Mouse (Mus musculus): Measurements from ENCODE around the gene Ptges3. TPM values are rescaled to one million over a fixed set of nuclear protein-coding genes. Genes with fewer than 3 reads are reported as not detected.

Ptges3 gene
- polyA plus RNA-seq (2014; fragmentation: Illumina TruSeq; extraction: RNeasy Lipid Tissue Mini Kit (QIAGEN cat#74804); ENCODE audit: low read depth, low replicate concordance), result 84.8 TPM

DNA sequence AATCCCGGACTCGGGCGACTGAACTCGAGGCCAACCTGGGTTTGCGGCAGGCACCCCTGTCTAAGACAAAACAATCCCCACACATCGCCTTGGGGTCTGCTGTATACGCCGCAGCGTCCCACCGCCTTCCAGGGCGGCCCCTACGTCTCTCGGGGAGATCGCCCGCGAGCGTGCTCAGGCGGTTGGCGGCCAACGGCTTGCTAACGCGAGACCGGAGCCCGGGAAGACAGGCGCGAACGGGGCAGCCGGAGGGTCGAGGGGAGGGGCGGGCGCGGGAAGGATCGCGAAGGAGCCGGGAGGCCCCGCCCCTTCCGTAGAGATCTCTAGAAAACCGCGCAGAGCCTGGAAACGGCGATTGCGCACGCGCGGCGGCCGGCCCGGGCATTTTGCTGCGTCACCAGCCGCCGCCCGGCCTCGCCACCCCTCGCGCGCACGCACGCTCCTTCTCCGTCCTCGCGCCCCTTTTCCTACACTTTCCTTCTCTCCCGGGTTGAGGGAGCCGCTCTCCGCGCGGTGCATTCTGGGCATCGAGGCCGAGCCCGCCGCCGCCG, at the start of gene Ptges3:
Ptges3 (plus strand) TSS at position 354 of the 551 bp plus-strand sequence.

GRCm38 (mm10) chr10:128015068-128015934, 43.5 kb upstream of the Ptges3 start, which contains the start of gene Prim1:
Gene Prim1, plus strand, starts transcription at chr10:128015168.

DNA sequence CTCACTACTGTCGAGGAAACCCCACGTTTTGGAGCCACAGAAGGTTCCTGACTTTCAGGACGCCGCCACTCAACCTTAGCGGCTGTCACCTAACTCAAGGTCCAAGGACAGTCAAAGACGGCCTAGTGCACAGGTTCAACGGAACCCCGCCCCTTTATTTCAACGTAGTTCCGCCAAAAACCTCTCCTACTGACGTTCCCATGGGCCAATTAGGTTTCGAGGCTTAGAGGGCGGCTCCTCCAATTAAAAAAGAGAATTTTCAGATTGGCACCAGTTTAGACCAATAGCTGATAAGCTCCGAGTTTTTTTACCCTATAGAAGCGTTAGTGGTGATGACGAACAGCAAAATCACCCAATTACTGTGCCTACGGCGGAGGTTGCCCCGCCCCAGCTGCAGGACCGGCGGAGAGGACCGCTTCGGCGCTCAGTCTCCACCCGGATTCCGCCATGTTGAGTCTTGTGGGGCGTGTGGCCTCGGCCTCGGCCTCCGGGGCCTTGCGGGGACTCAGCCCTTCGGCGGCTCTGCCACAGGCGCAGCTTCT, 24.2 kb downstream of the Ptges3 start, which contains the start of gene Atp5b:
Atp5b (plus strand) TSS at position 394 of the 542 bp plus-strand sequence.

DNA sequence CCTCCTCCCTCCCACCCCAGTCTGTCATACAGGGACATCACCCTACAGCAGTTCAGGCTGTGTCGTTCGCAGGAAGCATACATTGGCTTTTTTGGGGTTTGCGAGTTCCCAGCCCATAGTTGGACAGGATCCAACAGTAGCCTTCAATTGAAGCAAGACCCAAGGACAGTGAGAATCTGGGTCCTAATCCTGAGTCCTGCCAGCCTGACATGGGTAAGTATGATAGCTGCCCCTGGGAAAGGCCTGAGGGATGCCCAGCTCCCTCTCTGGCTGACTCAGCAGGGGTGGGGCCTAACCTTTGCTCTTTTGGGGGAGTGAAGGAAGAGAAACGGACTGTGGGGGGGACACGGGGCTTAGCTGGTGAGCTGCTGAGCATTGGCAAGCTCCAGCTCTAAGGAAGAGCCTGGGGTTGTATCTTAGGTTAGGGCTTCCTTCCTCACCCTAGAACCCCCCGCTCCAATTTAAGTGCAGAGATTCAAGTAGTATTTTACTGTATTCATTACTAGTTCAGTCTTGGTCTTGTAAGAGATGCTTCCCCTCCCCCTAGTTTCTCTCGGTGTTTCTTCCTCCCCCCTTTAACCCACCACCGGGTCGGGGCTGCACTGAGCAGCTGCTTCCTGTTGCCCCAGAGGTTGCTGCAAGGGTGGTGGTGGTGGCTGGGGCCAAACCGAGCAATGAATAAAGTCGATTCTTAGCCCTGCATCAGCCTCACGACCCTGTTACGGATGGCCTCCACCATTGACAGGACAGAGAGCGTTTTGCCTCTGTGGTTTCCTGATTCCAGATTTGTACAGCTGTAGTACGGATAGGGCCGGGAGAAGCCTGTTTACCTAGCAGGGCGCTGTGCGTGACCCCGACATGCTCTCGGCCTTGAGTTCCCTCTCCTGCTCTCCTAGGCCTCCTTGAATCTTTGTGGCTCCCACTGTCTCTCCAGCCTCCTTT, 33.1 kb downstream of the Ptges3 start, which contains the start of gene Baz2a:
Baz2a (plus strand) TSS at position 14 of the 942 bp plus-strand sequence.

Other genes starting within 250 kb of the Ptges3 start
- not detected for gene Rdh19, start 209.0 kb upstream of the Ptges3 start, polyA plus RNA-seq (2014; fragmentation: Illumina TruSeq; extraction: RNeasy Lipid Tissue Mini Kit (QIAGEN cat#74804); ENCODE audit: low read depth, low replicate concordance)
- gene Rdh16f2, start 192.5 kb upstream of the Ptges3 start, polyA plus RNA-seq (2014; fragmentation: Illumina TruSeq; extraction: RNeasy Lipid Tissue Mini Kit (QIAGEN cat#74804); ENCODE audit: low read depth, low replicate concordance), result not detected
- 0.42 TPM for gene Rdh7, start 170.1 kb upstream of the Ptges3 start, polyA plus RNA-seq (2014; fragmentation: Illumina TruSeq; extraction: RNeasy Lipid Tissue Mini Kit (QIAGEN cat#74804); ENCODE audit: low read depth, low replicate concordance)
- gene Sdr9c7, start 160.4 kb upstream of the Ptges3 start, polyA plus RNA-seq (2014; fragmentation: Illumina TruSeq; extraction: RNeasy Lipid Tissue Mini Kit (QIAGEN cat#74804); ENCODE audit: low read depth, low replicate concordance), result not detected
- not detected for gene Hsd17b6, start 51.3 kb upstream of the Ptges3 start, polyA plus RNA-seq (2014; fragmentation: Illumina TruSeq; extraction: RNeasy Lipid Tissue Mini Kit (QIAGEN cat#74804); ENCODE audit: low read depth, low replicate concordance)
- gene Prim1, start 43.8 kb upstream of the Ptges3 start, polyA plus RNA-seq (2014; fragmentation: Illumina TruSeq; extraction: RNeasy Lipid Tissue Mini Kit (QIAGEN cat#74804); ENCODE audit: low read depth, low replicate concordance), result 7.3 TPM
- gene Naca, start 23.4 kb upstream of the Ptges3 start, polyA plus RNA-seq (2014; fragmentation: Illumina TruSeq; extraction: RNeasy Lipid Tissue Mini Kit (QIAGEN cat#74804); ENCODE audit: low read depth, low replicate concordance), result 744 TPM
- 972 TPM for gene Atp5b, start 24.3 kb downstream of the Ptges3 start, polyA plus RNA-seq (2014; fragmentation: Illumina TruSeq; extraction: RNeasy Lipid Tissue Mini Kit (QIAGEN cat#74804); ENCODE audit: low read depth, low replicate concordance)
- gene Baz2a, start 32.6 kb downstream of the Ptges3 start, polyA plus RNA-seq (2014; fragmentation: Illumina TruSeq; extraction: RNeasy Lipid Tissue Mini Kit (QIAGEN cat#74804); ENCODE audit: low read depth, low replicate concordance), result 33.2 TPM
- gene Rbms2, start 121.3 kb downstream of the Ptges3 start, polyA plus RNA-seq (2014; fragmentation: Illumina TruSeq; extraction: RNeasy Lipid Tissue Mini Kit (QIAGEN cat#74804); ENCODE audit: low read depth, low replicate concordance), result 87.6 TPM
- gene Gls2, start 135.5 kb downstream of the Ptges3 start, polyA plus RNA-seq (2014; fragmentation: Illumina TruSeq; extraction: RNeasy Lipid Tissue Mini Kit (QIAGEN cat#74804); ENCODE audit: low read depth, low replicate concordance), result 0.81 TPM
- gene Spryd4, start 152.9 kb downstream of the Ptges3 start, polyA plus RNA-seq (2014; fragmentation: Illumina TruSeq; extraction: RNeasy Lipid Tissue Mini Kit (QIAGEN cat#74804); ENCODE audit: low read depth, low replicate concordance), result 9.3 TPM
- not detected for gene Mip, start 166.9 kb downstream of the Ptges3 start, polyA plus RNA-seq (2014; fragmentation: Illumina TruSeq; extraction: RNeasy Lipid Tissue Mini Kit (QIAGEN cat#74804); ENCODE audit: low read depth, low replicate concordance)
- 5.1 TPM for gene Timeless, start 173.1 kb downstream of the Ptges3 start, polyA plus RNA-seq (2014; fragmentation: Illumina TruSeq; extraction: RNeasy Lipid Tissue Mini Kit (QIAGEN cat#74804); ENCODE audit: low read depth, low replicate concordance)
- gene Apon, start 195.1 kb downstream of the Ptges3 start, polyA plus RNA-seq (2014; fragmentation: Illumina TruSeq; extraction: RNeasy Lipid Tissue Mini Kit (QIAGEN cat#74804); ENCODE audit: low read depth, low replicate concordance), result not detected
- not detected for gene Apof, start 209.7 kb downstream of the Ptges3 start, polyA plus RNA-seq (2014; fragmentation: Illumina TruSeq; extraction: RNeasy Lipid Tissue Mini Kit (QIAGEN cat#74804); ENCODE audit: low read depth, low replicate concordance)
- gene Stat2, start 211.6 kb downstream of the Ptges3 start, polyA plus RNA-seq (2014; fragmentation: Illumina TruSeq; extraction: RNeasy Lipid Tissue Mini Kit (QIAGEN cat#74804); ENCODE audit: low read depth, low replicate concordance), result 29.3 TPM
- gene Il23a, start 239.8 kb downstream of the Ptges3 start, polyA plus RNA-seq (2014; fragmentation: Illumina TruSeq; extraction: RNeasy Lipid Tissue Mini Kit (QIAGEN cat#74804); ENCODE audit: low read depth, low replicate concordance), result 0.52 TPM
- 18.7 TPM for gene Pan2, start 244.4 kb downstream of the Ptges3 start, polyA plus RNA-seq (2014; fragmentation: Illumina TruSeq; extraction: RNeasy Lipid Tissue Mini Kit (QIAGEN cat#74804); ENCODE audit: low read depth, low replicate concordance)

Data from adipose tissue, adult 10 weeks (tissue).